Mouse (Mus musculus) retina, postnatal 1 day (tissue): ENCODE results near the gene Mrpl32.
A peak's percentile ranks its signal among the peaks of the same experiment; 100 is the strongest.

Experiments used
- DNase-seq: peaks from one replicate; pipeline ENCODE4 v3.0.0-alpha.2; 2012

Mrpl32 gene

GRCm38 (mm10) chr13:14612926-14613529, at the start of gene Mrpl32, which contains the start of gene Psma2:
Gene Mrpl32 (minus strand): TSS chr13:14613165.
Gene Psma2 (plus strand): TSS chr13:14613240.
- DNase-seq = peak; percentile 99

- peak; percentile 62 for DNase-seq
Measured at GRCm38 (mm10) chr13:14649301-14649700, 36.3 kb upstream of the Mrpl32 start.

- DNase-seq = no peak
Measured at GRCm38 (mm10) chr13:14639998-14640397, 27.0 kb upstream of the Mrpl32 start.

GRCm38 (mm10) chr13:14629726-14630641, 17.0 kb upstream of the Mrpl32 start, which contains the start of gene AW209491:
Gene AW209491 (plus strand): TSS chr13:14630154.
- DNase-seq = peak; percentile 94

- peak; percentile 69 for DNase-seq
Measured at GRCm38 (mm10) chr13:14618724-14619123, 5.8 kb upstream of the Mrpl32 start.

GRCm38 (mm10) chr13:14613553-14613952, 588 bp upstream of the Mrpl32 start:
- DNase-seq = no peak

- no peak for DNase-seq
Measured at GRCm38 (mm10) chr13:14612463-14612862, 502 bp downstream of the Mrpl32 start.

- no peak for DNase-seq
Measured at GRCm38 (mm10) chr13:14607616-14608015, 5.3 kb downstream of the Mrpl32 start.

GRCm38 (mm10) chr13:14602744-14603143, 10.2 kb downstream of the Mrpl32 start:
- DNase-seq = no peak

GRCm38 (mm10) chr13:14580392-14580791, 32.6 kb downstream of the Mrpl32 start:
- no peak for DNase-seq

- no peak for DNase-seq
Measured at GRCm38 (mm10) chr13:14574128-14574527, 38.8 kb downstream of the Mrpl32 start.

GRCm38 (mm10) chr13:14561336-14561735, 51.6 kb downstream of the Mrpl32 start:
- no peak for DNase-seq
